Mouse (Mus musculus) mature B cell (primary cell): ENCODE measurements around the gene Padi2.

ENCODE experiments used
- in situ Hi-C: fragments of 300-500 bp; cut with MboI; formaldehyde crosslinking; loops from 2 replicates; pipeline ENCODE4 v1.14.3; 2019

Gene Padi2

DNA sequence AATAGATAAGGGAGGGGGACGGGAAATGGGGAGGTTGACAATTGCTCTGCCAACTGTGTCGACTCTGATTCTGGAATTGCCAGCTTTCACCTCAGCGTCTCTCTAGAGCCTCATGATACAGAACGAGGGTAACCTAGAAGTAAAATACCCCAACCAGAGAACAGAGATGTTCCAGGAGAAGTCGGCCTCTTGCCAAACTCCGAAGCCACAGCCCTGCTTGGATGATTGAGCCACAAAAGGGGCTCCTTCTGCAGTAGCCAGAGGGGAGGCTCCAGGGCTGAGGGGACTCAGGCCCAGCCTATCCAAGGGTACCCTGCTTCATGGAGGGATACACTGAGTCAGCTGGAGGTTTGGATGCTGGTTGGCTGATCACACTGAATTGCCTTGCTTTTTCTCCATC, 52.2 kb downstream of the Padi2 start:
- in situ Hi-C loops: loop anchor here (5.0 to 10.0 kb wide), 2 partner anchors 51 to 134 kb away; partner anchors contain the start of gene Padi2

DNA sequence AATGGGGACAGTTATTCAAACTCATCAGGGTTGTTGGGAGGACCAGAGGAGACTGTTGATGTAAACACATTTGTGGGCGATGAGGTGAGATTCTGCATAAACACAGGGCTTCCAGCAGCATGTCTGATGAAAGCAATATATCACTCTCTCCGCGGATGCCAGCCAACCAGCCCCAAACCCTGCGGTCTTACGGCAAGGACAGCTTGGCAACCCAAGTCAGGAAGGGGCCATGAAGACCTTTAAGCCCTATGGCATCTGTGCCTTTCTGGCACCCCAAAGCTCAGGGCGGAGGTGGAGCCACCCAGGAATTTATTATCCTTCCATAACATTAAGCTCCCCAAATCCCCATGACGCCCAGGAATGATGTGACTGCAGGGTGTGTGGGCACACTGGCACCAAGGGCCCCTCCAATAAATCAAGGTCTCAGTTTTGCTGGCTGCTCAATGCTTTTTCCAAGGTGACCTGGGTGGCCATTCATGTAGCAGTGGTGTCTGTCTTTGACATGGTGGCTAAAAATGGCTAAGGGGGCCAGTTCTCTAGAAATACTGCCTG, 53.1 kb downstream of the Padi2 start:
- in situ Hi-C loops: loop anchor here (5.0 to 10.0 kb wide), 2 partner anchors 52 to 134 kb away; partner anchors contain the start of gene Padi2

DNA sequence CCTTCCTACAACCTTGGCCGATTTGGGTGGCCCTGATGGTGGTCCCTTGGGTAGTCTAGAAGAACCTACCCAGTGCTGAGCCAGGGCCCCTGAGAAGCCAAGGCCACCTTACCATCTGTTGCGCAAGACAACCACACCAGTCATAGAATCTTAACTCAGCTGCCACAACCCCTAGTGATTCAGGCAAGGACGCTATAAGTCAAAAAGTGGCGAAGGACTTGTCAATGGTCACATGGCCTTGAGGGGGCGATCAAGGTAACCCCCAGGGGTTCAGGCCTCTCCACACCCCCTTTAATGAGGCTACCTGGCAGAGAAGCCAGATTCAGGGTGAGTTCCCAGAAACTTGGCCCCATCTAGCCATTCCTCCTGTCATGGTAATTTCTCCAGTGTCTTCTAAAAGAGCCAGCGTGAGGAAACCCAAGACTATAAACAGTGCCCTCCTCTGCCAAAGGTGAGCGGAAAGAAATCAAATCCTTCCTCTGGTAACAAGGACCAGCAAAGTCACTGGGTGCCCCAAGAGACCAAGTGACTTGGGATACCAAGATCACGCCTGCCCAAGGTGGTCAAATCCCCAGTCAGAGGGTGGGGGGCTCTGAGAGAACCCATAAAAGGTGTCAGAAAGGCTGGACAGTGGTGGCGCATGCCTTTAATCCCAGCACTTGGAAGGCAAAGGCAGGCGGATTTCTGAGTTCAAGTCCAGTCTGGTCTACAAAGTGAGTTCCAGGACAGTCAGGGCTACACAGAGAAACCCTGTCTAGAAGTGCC, 53.8 kb downstream of the Padi2 start:
- in situ Hi-C loops: loop anchor here (5.0 to 10.0 kb wide), 2 partner anchors 53 to 135 kb away; partner anchors contain the start of gene Padi2

DNA sequence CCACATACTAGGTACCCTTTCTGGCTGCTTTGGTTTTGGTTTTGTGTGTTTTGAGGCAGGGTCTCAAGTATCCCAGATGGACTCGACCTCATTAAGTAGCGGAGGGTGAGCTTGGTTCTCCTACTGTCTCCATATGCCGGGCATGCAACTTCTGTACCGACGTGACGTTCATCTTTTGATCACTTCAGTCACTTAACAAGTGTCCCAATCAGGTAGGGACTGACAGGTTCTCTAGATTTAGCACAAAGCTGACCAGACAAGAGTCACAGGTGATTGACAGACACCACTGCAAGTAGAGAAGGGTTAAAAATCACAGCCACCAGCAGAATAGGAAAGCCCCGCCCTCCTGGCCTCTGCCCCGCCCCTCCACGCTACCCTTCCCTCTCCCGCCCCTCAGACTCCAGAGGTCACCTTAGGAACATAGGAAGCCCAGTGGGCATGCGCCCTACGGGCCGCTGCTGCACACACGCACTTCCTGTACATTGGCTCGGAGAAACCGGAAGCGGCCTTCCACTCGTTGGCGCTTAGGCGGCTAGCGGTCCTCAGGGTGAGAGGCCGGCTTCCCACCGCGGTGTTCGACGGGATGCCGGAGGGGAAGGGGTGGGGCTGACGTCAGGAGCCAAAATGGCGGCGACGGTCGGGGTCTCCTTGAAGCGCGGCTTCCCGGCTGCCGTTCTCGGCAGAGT, 54.8 kb downstream of the Padi2 start, which contains the start of gene Sdhb:
TSS of gene Sdhb (plus strand) at position 423 of the 686 bp plus-strand sequence.
- in situ Hi-C loops: no loop called here

- in situ Hi-C loops: no loop called here
Observed at GRCm38 (mm10) chr4:140961467-140962206, 55.5 kb downstream of the Padi2 start.

GRCm38 (mm10) chr4:140962207-140962909, 56.2 kb downstream of the Padi2 start:
- in situ Hi-C loops: no loop called here

- in situ Hi-C loops: no loop called here
Observed at GRCm38 (mm10) chr4:140962950-140963349, 56.8 kb downstream of the Padi2 start.

- in situ Hi-C loops: no loop called here
Observed at GRCm38 (mm10) chr4:140963941-140964597, 57.9 kb downstream of the Padi2 start.

DNA sequence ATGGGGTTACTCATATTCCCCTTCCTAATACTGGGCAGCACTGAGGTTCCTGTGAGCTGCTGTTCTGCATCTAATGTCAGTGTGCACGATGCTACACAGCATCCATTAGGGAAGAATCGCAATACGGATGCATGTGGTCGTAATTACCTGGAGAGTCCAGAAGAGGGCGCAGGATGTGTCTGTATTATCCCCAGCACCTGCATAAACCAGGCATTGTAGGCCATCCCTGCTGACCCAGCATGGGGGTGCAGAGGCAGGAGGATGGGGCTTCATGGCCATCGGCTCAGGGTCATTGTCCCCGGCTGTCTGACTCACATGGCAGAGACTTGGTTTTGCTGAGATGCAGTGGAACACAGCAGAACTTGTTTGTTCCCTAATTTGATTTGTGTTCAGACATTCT, 58.5 kb downstream of the Padi2 start:
- in situ Hi-C loops: no loop called here

DNA sequence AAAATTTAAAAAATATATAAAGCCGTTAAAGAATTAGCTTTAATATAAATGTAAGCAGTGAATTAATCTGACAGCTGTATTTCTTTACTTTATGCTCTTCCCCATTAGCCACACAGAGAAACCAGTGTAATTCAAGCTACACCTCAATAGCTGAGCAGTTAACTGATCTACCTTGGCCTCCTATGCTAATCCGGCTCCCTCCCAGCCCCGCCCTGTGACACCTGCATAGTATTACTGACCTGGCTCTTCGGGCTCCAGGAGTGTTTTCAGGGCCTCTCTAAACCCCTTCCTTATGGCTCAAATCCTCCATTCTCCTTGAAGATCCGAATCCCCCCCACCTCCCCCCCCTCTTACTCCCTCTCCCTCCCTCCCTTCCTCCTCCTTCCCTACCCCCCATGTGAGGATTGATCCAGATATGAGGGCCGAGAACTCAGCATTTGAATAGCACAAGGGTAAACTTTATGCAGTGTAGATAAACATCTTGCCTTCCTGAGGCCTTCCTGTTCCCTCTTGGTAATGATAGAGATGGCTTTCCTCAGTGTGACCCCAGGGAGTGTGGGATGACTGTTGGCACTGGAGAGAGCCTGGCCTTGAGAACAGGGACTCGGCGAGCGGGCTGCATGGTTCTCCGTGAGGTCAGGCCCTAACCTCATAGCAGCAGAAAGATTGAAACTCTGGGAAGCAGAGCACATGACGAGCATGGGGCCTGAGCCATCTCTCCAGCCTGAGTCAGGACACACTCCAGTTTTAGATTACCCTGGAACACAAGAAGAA, 61.4 kb downstream of the Padi2 start:
- in situ Hi-C loops: no loop called here

DNA sequence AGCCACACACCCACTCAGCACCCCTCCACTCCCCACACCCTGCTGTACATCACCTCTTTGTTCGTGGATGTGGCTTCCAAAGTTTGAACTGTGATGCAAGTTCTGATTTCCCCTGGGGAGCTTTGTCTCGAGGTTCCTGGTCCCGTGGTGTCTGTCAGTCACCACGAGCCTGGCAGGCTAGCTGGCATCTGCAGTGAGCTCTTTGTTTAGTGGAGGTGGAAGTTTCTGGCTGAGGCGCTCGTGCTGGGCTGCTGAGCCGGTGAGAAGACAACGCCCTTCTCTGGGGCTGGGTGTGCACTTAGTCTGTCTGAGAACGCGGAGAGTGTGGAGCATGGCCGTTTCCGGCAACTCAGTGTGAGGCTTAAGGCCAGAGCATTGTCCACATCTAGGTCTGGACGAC, 65.5 kb downstream of the Padi2 start:
- in situ Hi-C loops: no loop called here

DNA sequence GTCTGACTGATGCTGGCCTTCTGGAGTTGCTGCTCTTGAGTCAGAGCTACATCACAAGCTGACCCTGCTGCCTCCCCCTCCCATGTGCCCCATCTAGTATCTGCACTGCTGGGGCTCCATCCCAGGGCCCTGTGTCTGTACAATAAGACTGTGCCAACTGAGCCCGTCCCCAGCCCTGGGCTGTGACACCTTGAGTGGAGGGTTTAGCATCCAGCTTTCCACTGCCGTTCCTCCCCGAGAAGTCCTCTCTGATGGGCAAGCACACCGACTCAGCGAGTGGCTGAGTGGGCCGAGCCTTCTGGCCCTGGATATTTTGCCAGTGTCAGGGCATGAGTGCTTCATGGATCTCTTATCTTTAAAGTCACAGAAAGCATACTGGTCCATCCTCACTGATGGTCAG, 68.3 kb downstream of the Padi2 start:
- in situ Hi-C loops: no loop called here

GRCm38 (mm10) chr4:140975356-140975755, 69.2 kb downstream of the Padi2 start:
- in situ Hi-C loops: no loop called here

GRCm38 (mm10) chr4:140977278-140977677, 71.1 kb downstream of the Padi2 start:
- in situ Hi-C loops: no loop called here

- in situ Hi-C loops: no loop called here
Observed at GRCm38 (mm10) chr4:140977886-140978692, 71.9 kb downstream of the Padi2 start.

DNA sequence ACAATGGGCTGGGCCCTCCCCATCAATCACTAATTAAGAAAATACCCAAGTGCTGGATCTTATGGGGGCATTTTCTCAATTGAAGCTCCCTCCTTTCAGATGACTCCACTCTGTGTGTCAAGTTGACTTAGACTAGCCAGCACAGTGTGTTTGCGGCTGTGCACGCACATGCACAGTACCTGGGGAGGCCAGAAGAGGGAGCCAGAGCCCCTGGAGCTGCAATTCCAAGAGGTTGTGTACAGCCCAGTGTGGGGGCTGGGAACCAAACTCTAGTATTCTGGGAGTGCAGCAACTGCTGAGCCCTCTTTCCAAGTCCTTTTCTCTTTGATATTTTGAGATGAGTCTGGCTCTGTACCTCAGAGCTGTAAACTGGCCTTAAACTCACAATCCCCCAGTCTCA, 75.5 kb downstream of the Padi2 start:
- in situ Hi-C loops: no loop called here

GRCm38 (mm10) chr4:140982808-140983207, 76.7 kb downstream of the Padi2 start:
- in situ Hi-C loops: no loop called here

DNA sequence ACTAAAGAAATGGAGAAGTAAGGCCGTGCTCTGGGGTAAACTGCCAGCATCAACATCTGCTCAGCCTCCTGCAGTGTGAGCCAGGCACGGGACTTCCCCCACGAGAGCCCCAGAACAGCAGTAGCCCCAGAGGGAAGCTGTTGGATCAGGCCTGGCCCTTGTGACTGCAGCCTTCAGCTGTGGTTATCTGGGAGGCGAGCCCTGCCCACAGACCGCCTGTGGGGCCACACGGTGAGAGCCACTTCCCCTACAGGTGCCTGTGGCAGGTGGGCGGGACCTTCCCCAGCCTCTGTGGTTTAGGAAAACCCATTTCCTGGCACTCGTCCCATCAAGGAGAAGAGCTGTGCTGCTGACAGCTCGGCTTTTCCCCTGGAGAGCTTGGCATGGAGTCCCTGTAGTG, 77.3 kb downstream of the Padi2 start:
- in situ Hi-C loops: no loop called here

DNA sequence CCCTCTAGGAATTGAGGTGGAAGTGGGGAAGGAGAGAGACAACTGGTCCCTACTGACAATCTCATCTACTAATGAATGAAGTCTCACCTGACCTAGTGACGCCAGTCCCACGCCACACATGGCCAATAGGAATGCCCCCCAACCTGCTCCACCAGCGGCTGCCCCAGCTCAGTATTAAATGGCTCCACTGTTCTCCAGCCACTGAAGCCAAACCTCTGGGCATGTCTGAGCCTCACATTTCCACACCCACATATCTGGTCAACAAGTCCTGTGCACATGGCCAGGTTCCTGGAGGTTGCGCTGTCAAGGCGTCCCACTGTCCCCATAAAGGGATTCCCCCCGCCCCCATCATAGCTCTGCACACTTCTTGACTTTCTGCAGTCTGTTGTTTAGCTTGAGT, 78.4 kb downstream of the Padi2 start:
- in situ Hi-C loops: no loop called here
